Mouse (Mus musculus) forebrain, embryonic 15.5 days (tissue): ENCODE results near the gene Ccdc15. TPM values are rescaled to one million over a fixed set of nuclear protein-coding genes. Genes with fewer than 3 reads are reported as not detected.

Experiments used
- ATAC-seq: fragments of 200-750 bp; cut with Nextera tagmentation; replicated peaks from 2 replicates; pipeline ENCODE4 v1.8.0; 2017; ENCODE audit warnings: mild to moderate bottlenecking, moderate TSS enrichment, moderate library complexity
- H3K27ac ChIP-seq: fragments of 300-500 bp; sonication (generic); replicated peaks from 2 replicates; pipeline ENCODE4 v1.5.1; 2015; ENCODE audit warnings: mild to moderate bottlenecking, inconsistent platforms
- H3K27me3 ChIP-seq: fragments of 300-500 bp; sonication (generic); 2 replicates; pipeline ENCODE4 v1.6.1; 2015; ENCODE audit warnings: inconsistent platforms
- H3K36me3 ChIP-seq: fragments of 300-500 bp; sonication (generic); 2 replicates; pipeline ENCODE4 v1.6.1; 2015; ENCODE audit warnings: mild to moderate bottlenecking, inconsistent platforms
- H3K4me1 ChIP-seq: fragments of 300-500 bp; sonication (generic); 2 replicates; pipeline ENCODE4 v1.6.1; 2015; ENCODE audit warnings: inconsistent platforms
- H3K4me2 ChIP-seq: fragments of 300-500 bp; sonication (generic); replicated peaks from 2 replicates; pipeline ENCODE4 v1.6.1; 2015; ENCODE audit warnings: mild to moderate bottlenecking, inconsistent platforms
- H3K4me3 ChIP-seq: fragments of 300-500 bp; sonication (generic); 2 replicates; pipeline ENCODE4 v1.5.1; 2015; ENCODE audit warnings: mild to moderate bottlenecking, inconsistent platforms
- H3K9ac ChIP-seq: fragments of 300-500 bp; sonication (generic); replicated peaks from 2 replicates; pipeline ENCODE4 v1.6.1; 2015; ENCODE audit warnings: mild to moderate bottlenecking, inconsistent platforms
- H3K9me3 ChIP-seq: fragments of 300-500 bp; sonication (generic); 2 replicates; pipeline ENCODE4 v1.6.1; 2016; ENCODE audit warnings: inconsistent platforms
- WGBS: fragments of 180-500 bp; shearing (Covaris S2); methylation state at CpG from one replicate; pipeline ENCODE4 v1.1.7; 2015; ENCODE audit warnings: mixed read lengths; 5-methylcytosine and 5-hydroxymethylcytosine counted together
- polyA plus RNA-seq: library from polyadenylated mRNA; unstranded; fragments of >200 nt; fragmentation: Nextera tagmentation; extraction: Ambion mirVana; gene quantifications from 2 replicates; pipeline ENCODE4 v1.2.1, GENCODE M21; 2015

Ccdc15 gene
- polyA plus RNA-seq, 1 experiment from 2014 or later, result 8.9 TPM

- no peak for ATAC-seq
- H3K36me3 ChIP-seq, result no peaks in the 10 kb centered on the region
- H3K4me2 ChIP-seq, result no peak overlapping the region
- H3K4me3 ChIP-seq, result no peak overlapping the region
- WGBS, result 75% methylated on average over 5 of the region's 5 CpGs
- H3K9me3 ChIP-seq, result no peaks in the 10 kb centered on the region
- no peaks in the 10 kb centered on the region for H3K4me1 ChIP-seq
- H3K27ac ChIP-seq, result no peak overlapping the region
- no peak overlapping the region for H3K9ac ChIP-seq
- no peaks in the 10 kb centered on the region for H3K27me3 ChIP-seq
These were observed 17.5 kb upstream of the Ccdc15 start for GRCm38 (mm10) chr9:37365706-37366105.

DNA sequence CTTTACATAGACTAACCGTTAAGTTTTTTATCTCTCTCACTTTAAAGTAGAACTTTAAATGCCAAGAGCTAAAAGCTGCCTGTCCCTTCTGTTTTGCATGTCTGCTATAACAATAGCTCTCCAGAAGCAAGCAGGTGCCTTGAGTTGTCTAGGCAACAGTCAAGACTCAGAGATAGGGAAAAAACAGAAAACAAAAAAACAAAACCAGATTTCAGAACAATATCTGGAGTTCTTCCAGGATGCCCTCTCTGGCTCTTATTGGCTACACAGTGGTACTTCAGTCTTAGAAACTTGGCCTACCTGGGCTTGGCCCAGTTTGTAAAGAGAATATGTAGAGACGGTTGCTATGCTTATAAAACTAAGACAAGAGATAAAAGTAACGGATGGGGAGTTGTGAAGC is 16.2 kb upstream of the Ccdc15 start:
- 73% methylated on average over 3 of the region's 3 CpGs for WGBS
- H3K4me1 ChIP-seq, result peaks cover 10% of the 10 kb centered on the region
- no peak overlapping the region for H3K27ac ChIP-seq
- H3K4me2 ChIP-seq, result no peak overlapping the region
- no peaks in the 10 kb centered on the region for H3K27me3 ChIP-seq
- no peak for ATAC-seq
- H3K9ac ChIP-seq, result no peak overlapping the region
- H3K4me3 ChIP-seq, result no peak overlapping the region
- H3K9me3 ChIP-seq, result no peaks in the 10 kb centered on the region
- H3K36me3 ChIP-seq, result no peaks in the 10 kb centered on the region

- no peak for ATAC-seq
- H3K36me3 ChIP-seq, result no peaks in the 10 kb centered on the region
- no peaks in the 10 kb centered on the region for H3K9me3 ChIP-seq
- H3K27me3 ChIP-seq, result no peaks in the 10 kb centered on the region
- H3K9ac ChIP-seq, result no peak overlapping the region
- no peak overlapping the region for H3K4me3 ChIP-seq
- WGBS, result 80% methylated on average over 3 of the region's 3 CpGs
- no peak overlapping the region for H3K4me2 ChIP-seq
- no peak overlapping the region for H3K27ac ChIP-seq
- peaks cover 18% of the 10 kb centered on the region for H3K4me1 ChIP-seq
These were observed 15.3 kb upstream of the Ccdc15 start for GRCm38 (mm10) chr9:37363551-37363950.

DNA sequence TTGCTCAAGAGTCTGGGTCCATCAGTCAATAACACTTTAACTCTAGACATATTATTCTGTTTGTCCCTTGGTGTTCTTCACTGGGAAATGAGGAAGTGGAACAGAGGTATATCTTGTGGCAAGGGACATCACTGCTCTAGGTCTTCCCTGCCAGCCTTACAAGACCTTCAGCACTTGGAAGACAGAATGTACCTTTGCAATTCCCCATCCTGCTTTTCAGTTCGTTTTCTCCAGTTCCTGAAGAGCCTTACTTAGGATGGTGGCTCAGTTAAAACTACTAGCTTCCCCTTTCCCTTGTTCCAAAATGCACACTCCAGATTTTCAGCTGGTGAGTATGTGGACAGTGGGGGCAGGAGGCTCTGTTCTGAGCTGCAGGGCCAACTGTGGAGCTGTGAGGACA is 14.6 kb upstream of the Ccdc15 start:
- Histone ChIP-seq H3K4me2 (no peak overlapping the region), H3K27me3 (no peaks in the 10 kb centered on the region), H3K4me1 (peaks cover 19% of the 10 kb centered on the region), H3K27ac (no peak overlapping the region), H3K9ac (no peak overlapping the region), H3K36me3 (no peaks in the 10 kb centered on the region), H3K9me3 (no peaks in the 10 kb centered on the region), H3K4me3 (no peak overlapping the region)
- WGBS, result 58% methylated on average over 1 of the region's 1 CpGs
- ATAC-seq, result no peak

GRCm38 (mm10) chr9:37362084-37362483 is 13.9 kb upstream of the Ccdc15 start:
- H3K9ac ChIP-seq, result no peak overlapping the region
- H3K27ac ChIP-seq, result no peak overlapping the region
- H3K4me1 ChIP-seq, result peaks cover 19% of the 10 kb centered on the region
- no peak for ATAC-seq
- no peaks in the 10 kb centered on the region for H3K9me3 ChIP-seq
- no peak overlapping the region for H3K4me3 ChIP-seq
- no peak overlapping the region for H3K4me2 ChIP-seq
- no peaks in the 10 kb centered on the region for H3K27me3 ChIP-seq
- H3K36me3 ChIP-seq, result no peaks in the 10 kb centered on the region

DNA sequence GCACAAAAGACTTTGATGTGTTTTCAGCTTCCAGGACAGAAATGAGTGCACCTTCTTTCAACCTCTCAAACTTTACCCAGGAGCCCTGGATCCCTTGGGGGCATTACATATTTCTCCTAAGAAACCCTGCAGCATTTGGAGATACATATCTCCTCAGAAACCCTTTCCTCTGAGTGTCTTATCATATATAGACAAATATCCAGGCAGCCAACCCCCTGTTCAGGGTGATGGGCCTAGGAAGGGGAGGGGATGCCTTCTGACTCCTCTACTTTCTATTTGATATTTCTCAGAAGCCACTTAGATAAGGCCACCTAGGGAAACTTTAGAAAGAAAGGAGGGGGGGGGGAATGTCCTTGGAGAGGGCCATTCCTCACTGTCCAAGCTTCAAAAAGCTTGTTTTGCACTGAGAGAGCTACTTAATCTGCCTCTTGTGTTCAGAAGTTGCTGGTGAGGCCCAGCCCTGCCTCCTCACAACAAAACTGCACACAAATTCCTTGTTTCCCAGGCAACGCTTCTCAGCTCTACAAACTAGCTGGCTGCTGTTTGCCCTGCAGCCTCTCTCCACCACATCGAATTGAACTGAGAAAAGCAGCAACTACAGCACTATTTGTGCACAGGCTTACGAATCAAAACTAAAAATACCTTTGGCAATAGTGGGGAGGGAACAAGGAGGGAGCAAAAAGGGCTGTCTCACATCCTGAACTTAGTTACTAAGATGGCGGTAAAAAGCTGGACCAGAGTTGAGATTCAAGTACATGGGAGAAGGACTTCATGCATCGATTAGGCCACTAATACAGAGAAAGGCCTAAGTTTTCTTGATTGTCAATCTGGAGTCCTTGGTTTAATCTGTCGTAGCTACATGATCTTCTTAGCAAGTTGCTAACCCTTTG is 11.3 kb upstream of the Ccdc15 start:
- Histone ChIP-seq H3K4me3 (no peak overlapping the region), H3K27ac (peak overlapping the region; percentile 78), H3K27me3 (no peaks in the 10 kb centered on the region), H3K9ac (no peak overlapping the region), H3K4me2 (no peak overlapping the region), H3K36me3 (no peaks in the 10 kb centered on the region), H3K9me3 (no peaks in the 10 kb centered on the region), H3K4me1 (peaks cover 19% of the 10 kb centered on the region)
- peak; percentile 89 for ATAC-seq
- 6% methylated on average over 6 of the region's 6 CpGs for WGBS

DNA sequence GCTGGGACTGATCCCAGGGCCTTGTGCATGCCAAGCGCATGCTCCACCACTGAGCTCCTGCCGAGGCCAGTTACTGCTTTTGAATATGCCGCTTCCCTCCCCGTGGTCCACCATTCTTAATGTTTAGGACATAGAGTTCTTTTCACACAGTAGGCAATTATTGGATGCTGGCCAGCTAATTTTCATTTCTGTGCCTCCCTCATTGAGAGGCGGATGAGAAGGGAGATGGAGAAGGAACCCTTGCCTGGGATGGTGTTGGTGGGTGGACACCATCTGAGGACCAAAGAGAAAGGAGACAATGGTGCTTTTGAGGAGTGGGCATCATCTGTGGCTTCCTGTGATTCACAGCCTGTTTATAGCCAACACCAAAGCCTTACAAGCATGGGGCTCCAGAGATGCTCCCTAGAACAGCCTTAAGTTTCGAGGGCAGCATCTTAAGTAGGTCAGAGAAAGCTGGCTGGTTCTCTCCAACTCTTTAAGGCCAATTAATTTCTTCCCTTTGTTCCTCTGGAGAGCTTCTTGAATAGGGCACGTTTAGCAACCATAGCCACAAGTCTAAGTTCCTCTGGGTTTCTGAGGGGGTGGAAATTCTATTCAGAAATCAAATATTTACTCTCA is 10.6 kb upstream of the Ccdc15 start:
- 14% methylated on average over 7 of the region's 7 CpGs for WGBS
- no peaks in the 10 kb centered on the region for H3K36me3 ChIP-seq
- H3K27me3 ChIP-seq, result no peaks in the 10 kb centered on the region
- peaks cover 19% of the 10 kb centered on the region for H3K4me1 ChIP-seq
- H3K4me2 ChIP-seq, result 0 out of 2 replicates have a peak overlapping the region, but pooled peaks have one; percentile 11
- no peaks in the 10 kb centered on the region for H3K9me3 ChIP-seq
- H3K27ac ChIP-seq, result peak overlapping the region; percentile 78
- no peak overlapping the region for H3K4me3 ChIP-seq
- ATAC-seq, result peak; percentile 74
- no peak overlapping the region for H3K9ac ChIP-seq

GRCm38 (mm10) chr9:37354485-37354884 is 6.3 kb upstream of the Ccdc15 start:
- Histone ChIP-seq H3K4me3 (no peak overlapping the region), H3K9ac (no peak overlapping the region), H3K4me2 (no peak overlapping the region), H3K27ac (no peak overlapping the region), H3K9me3 (no peaks in the 10 kb centered on the region), H3K4me1 (peaks cover 10% of the 10 kb centered on the region), H3K27me3 (no peaks in the 10 kb centered on the region), H3K36me3 (no peaks in the 10 kb centered on the region)
- WGBS, result 71% methylated on average over 1 of the region's 1 CpGs
- no peak for ATAC-seq

DNA sequence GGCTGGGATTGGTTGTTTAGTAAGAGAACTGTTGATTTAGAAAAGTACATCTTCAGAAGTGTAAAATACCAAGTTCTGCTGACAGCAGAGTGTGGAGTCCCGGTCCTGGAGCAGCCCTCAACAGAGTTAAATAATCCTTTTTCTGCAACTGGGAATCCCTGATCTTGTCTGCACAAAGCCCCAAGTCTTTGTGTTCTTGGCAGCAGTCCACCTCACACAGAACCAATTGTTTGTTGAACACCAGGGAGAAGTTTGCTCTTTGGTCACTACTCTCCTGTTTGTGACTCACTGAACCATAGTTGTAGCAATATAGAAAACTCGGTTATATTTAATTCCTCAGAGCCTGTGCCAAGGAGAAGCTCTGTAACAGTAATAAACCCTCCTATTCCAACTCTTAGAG is 3.0 kb upstream of the Ccdc15 start:
- H3K27me3 ChIP-seq, result no peaks in the 10 kb centered on the region
- H3K9ac ChIP-seq, result no peak overlapping the region
- 41% methylated on average over 2 of the region's 2 CpGs for WGBS
- H3K9me3 ChIP-seq, result no peaks in the 10 kb centered on the region
- no peak overlapping the region for H3K4me2 ChIP-seq
- no peaks in the 10 kb centered on the region for H3K36me3 ChIP-seq
- H3K4me1 ChIP-seq, result peaks cover 15% of the 10 kb centered on the region
- no peak overlapping the region for H3K4me3 ChIP-seq
- no peak overlapping the region for H3K27ac ChIP-seq
- no peak for ATAC-seq

DNA sequence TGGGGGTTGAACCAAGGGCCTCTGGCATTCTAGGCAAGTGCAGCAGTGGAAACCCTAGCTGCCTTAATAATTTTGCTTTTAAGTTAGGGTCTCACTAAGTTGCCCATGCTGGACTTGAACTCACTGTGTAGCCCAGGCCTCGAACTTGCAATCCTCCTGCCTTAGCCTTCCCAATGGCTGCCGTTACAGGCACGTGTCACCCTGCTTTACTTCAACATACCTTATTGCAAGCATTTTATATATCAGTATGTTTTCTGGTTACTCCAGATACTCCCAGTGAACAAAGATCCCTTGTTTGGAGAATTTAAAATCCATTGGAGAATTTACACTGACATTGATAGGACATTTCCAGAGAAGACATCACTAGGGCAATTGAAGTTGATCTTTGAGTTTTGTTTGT is 818 bp upstream of the Ccdc15 start:
- Histone ChIP-seq H3K27ac (peak overlapping the region; percentile 89; the same call in 1 of the 2 replicates), H3K4me1 (peaks cover 15% of the 10 kb centered on the region), H3K9ac (peak overlapping the region; percentile 92; the same call in 1 of the 2 replicates), H3K9me3 (no peaks in the 10 kb centered on the region), H3K36me3 (no peaks in the 10 kb centered on the region), H3K27me3 (no peaks in the 10 kb centered on the region), H3K4me2 (peak overlapping the region; percentile 89), H3K4me3 (peak overlapping the region; percentile 87)
- WGBS, result 91% methylated on average over 3 of the region's 3 CpGs
- no peak; the same call in 1 of the 2 replicates for ATAC-seq

DNA sequence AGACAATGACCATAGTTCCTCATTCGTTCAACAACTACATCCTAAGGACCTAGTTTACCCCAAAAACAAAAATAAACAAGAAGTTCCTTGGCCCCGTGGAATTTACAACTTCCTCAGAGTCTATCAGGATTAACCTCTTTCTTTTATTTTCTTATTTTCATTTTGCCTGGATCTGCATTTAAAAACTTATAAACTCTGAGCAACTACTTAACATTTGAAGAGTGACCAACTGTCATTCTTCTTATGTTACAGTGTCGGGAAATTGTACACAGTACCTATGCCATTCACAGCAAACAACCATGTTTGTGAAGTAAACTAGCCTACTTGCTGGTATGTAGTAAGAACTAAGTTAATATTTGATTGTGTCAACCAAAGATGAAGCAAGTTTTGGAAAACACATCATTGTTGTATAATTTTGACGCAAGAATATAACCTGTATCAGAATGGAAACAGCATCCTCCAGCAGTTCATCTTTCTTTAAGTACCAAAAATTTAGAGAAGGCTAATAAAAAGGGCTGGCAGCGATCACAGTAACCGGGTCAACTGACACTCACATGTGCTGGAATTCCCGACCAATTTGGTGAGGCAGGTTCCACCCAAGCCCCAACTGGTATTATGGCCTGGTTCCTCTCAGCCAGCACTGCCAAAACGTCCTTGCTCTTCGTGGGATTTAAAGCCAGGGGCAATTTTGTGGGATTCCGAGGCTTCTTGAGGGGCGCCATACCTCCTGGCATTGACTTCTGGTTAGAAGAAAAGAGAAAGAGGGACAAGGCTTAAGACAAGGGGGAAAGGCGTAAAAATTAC is 846 bp downstream of the Ccdc15 start:
- no peaks in the 10 kb centered on the region for H3K9me3 ChIP-seq
- peak overlapping the region; percentile 89 for H3K27ac ChIP-seq
- H3K4me3 ChIP-seq, result peak overlapping the region; percentile 87
- peak overlapping the region; percentile 92 for H3K9ac ChIP-seq
- H3K27me3 ChIP-seq, result no peaks in the 10 kb centered on the region
- no peak for ATAC-seq
- 21% methylated on average over 12 of the region's 12 CpGs for WGBS
- H3K4me2 ChIP-seq, result peak overlapping the region; percentile 89
- peaks cover 5% of the 10 kb centered on the region; the same call in 1 of the 2 replicates for H3K36me3 ChIP-seq
- H3K4me1 ChIP-seq, result peaks cover 15% of the 10 kb centered on the region

DNA sequence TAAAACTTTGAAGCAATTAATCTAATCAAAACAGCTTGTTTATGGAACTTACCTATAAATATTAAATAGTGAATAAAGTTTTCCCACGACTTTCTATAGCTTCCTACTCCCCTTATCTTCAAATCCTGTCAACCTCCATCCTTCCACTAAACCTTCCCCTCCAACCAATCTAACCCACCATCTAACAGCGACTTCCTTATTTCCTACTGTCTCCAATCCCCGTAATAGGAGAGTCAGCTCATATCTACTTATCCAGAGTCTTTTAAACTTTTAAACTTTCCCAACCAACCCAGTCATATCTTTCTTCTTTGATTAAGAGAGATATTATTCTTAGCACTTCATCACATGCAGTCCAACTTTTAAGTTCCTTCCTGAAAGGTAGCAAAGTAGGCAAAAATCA is 2.8 kb downstream of the Ccdc15 start:
- Histone ChIP-seq H3K4me3 (no peak overlapping the region), H3K27me3 (no peaks in the 10 kb centered on the region), H3K9me3 (no peaks in the 10 kb centered on the region), H3K9ac (no peak overlapping the region), H3K36me3 (peaks cover 9% of the 10 kb centered on the region; the same call in 1 of the 2 replicates), H3K4me2 (no peak overlapping the region), H3K4me1 (peaks cover 15% of the 10 kb centered on the region), H3K27ac (no peak overlapping the region)
- no peak for ATAC-seq
- 88% methylated on average over 3 of the region's 3 CpGs for WGBS
